Mouse (Mus musculus): ENCODE measurements around the gene Hist1h1d. TPM values are rescaled to one million over a fixed set of nuclear protein-coding genes. Genes with fewer than 3 reads are reported as not detected.

Hist1h1d gene
- polyA plus RNA-seq (2015; fragmentation: Nextera tagmentation; extraction: Ambion mirVana), result 0.14 and 0.15 TPM in 2 replicates

DNA sequence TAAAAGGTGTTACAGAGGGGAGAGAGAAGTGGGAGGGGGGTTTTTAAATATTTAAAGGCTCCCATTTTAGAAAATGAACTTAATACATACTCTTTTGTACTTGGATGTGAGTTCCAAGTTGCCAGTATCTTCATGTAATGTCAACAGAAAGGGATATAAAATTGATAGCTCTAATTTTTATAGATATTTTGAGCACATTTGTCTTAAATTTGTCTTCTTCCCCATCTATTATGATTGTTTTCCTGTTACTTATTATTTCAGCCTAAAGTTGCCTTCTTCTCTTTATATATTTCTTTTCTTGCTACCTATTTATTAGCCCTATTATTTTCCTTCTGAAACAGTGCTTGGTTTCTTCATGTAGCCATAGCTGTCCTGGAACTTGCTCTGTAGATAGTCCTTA is at the start of gene Hist1h1d:
TSS of gene Hist1h1d (plus strand) at position 301 of the 400 bp plus-strand sequence.
- peak within 1 kb of the TSS; percentile 99; the same call in 1 of the 2 replicates for H3K4me2 ChIP-seq
- H3K27ac ChIP-seq, result peak within 1 kb of the TSS; percentile 85; the same call in 1 of the 2 replicates
- no peak within 1 kb of the TSS for H3K4me3 ChIP-seq
- no peaks in the 10 kb centered on the region for H3K36me3 ChIP-seq (replicated peaks)
- ATAC-seq (replicated peaks), result no peak
- no peaks in the 10 kb centered on the region for H3K27me3 ChIP-seq (replicated peaks)
- H3K9ac ChIP-seq, result no peak within 1 kb of the TSS
- H3K9me3 ChIP-seq, result no peaks in the 10 kb centered on the region
- peaks cover 34% of the 10 kb centered on the region for H3K4me1 ChIP-seq

- Histone ChIP-seq H3K4me3 (no peak overlapping the region), H3K9ac (no peak overlapping the region), H3K36me3 (replicated peaks) (no peaks in the 10 kb centered on the region), H3K4me1 (peaks cover 6% of the 10 kb centered on the region), H3K27me3 (replicated peaks) (peaks cover 15% of the 10 kb centered on the region; the same call in 1 of the 2 replicates), H3K27ac (no peak overlapping the region), H3K9me3 (no peaks in the 10 kb centered on the region), H3K4me2 (no peak overlapping the region)
- ATAC-seq (replicated peaks), result no peak
- WGBS, result 1% methylated on average over 9 of the region's 9 CpGs
These were observed 49.3 kb upstream of the Hist1h1d start for GRCm38 (mm10) chr13:23503797-23504196.

- Histone ChIP-seq H3K4me2 (peak overlapping the region; percentile 32), H3K4me1 (peaks cover 6% of the 10 kb centered on the region), H3K27ac (no peak overlapping the region), H3K9me3 (no peaks in the 10 kb centered on the region), H3K4me3 (peak overlapping the region; percentile 1; the same call in 1 of the 2 replicates), H3K27me3 (replicated peaks) (peaks cover 8% of the 10 kb centered on the region; the same call in 1 of the 2 replicates), H3K36me3 (replicated peaks) (no peaks in the 10 kb centered on the region), H3K9ac (no peak overlapping the region)
- WGBS, result 7% methylated on average over 14 of the region's 14 CpGs
- no peak for ATAC-seq (replicated peaks)
These were observed 47.3 kb upstream of the Hist1h1d start for GRCm38 (mm10) chr13:23505662-23506345.

DNA sequence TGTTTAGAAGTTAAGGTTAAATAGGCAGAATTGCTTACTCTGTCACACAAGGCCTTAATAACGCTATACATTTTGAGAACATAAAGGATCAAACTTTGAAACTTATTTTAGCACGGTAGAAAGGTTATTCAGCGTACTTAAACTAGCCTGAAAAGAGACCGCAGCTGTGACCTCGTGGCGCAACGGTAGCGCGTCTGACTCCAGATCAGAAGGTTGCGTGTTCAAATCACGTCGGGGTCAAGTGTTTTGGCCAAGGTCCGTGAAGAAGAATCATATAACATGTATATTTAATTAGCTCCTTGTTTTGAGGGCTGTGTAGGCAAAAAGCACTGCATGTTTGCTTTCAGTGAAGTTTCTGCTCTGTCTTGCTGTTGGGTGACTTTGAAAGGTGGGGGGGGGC is 46.7 kb upstream of the Hist1h1d start:
- ATAC-seq (replicated peaks), result no peak
- peaks cover 8% of the 10 kb centered on the region; the same call in 1 of the 2 replicates for H3K27me3 ChIP-seq (replicated peaks)
- H3K9me3 ChIP-seq, result no peaks in the 10 kb centered on the region
- WGBS, result 7% methylated on average over 13 of the region's 13 CpGs
- H3K4me1 ChIP-seq, result peaks cover 6% of the 10 kb centered on the region
- H3K36me3 ChIP-seq (replicated peaks), result no peaks in the 10 kb centered on the region
- no peak overlapping the region for H3K27ac ChIP-seq
- H3K9ac ChIP-seq, result no peak overlapping the region
- peak overlapping the region; percentile 32; the same call in 1 of the 2 replicates for H3K4me2 ChIP-seq
- H3K4me3 ChIP-seq, result no peak overlapping the region

- WGBS, result 20% methylated on average over 14 of the region's 14 CpGs
- no peak for ATAC-seq (replicated peaks)
- Histone ChIP-seq H3K9me3 (no peaks in the 10 kb centered on the region), H3K4me1 (peaks cover 6% of the 10 kb centered on the region), H3K9ac (no peak overlapping the region), H3K4me2 (0 out of 2 replicates have a peak overlapping the region, but pooled peaks have one; percentile 32), H3K36me3 (replicated peaks) (no peaks in the 10 kb centered on the region), H3K27me3 (replicated peaks) (peaks cover 8% of the 10 kb centered on the region; the same call in 1 of the 2 replicates), H3K27ac (no peak overlapping the region), H3K4me3 (no peak overlapping the region)
These were observed 46.1 kb upstream of the Hist1h1d start for GRCm38 (mm10) chr13:23506819-23507515.

DNA sequence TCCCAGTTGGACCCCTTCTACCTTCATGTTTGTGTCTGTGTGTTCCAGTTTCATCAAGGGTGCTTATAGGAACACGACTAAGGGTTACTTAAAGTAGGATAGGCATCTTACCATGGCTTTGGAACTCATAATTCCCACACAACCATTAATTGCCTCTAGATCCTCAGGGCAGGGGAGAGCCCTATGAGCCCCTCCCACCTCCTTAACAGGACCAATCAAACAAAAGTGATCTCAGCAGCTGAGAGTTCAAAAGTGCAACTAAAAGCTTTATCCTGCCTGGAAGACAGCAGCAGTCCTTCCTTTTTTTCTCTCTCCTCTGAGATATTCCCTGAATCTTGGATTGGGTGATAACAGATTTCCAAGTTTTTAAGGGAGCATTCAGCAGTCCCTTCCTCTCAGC is 42.9 kb upstream of the Hist1h1d start:
- no peak for ATAC-seq (replicated peaks)
- Histone ChIP-seq H3K9ac (no peak overlapping the region), H3K9me3 (no peaks in the 10 kb centered on the region), H3K4me2 (no peak overlapping the region), H3K36me3 (replicated peaks) (no peaks in the 10 kb centered on the region), H3K27me3 (replicated peaks) (peaks cover 8% of the 10 kb centered on the region; the same call in 1 of the 2 replicates), H3K4me3 (no peak overlapping the region), H3K27ac (no peak overlapping the region), H3K4me1 (peaks cover 6% of the 10 kb centered on the region; the same call in 1 of the 2 replicates)
- 61% methylated on average over 1 of the region's 1 CpGs for WGBS

DNA sequence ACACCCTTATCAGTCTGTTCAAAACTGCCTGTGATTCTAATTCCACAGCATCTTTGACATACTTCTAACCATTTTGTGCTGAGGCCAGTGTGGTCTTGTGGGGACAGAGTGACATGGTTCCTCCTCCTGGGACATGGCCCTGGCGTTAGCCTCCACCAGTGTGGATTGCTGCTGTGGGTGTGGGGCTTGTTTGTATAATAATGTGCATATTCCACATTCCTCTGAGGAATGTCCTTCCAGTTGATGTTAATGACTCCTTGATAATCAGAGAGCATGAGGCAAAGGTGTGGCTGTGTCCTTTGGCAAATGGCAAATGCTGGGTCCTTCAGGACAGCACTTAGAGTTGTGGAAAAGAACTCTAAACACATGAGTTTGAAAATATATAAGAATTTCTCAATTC is 39.5 kb upstream of the Hist1h1d start:
- Histone ChIP-seq H3K9me3 (no peaks in the 10 kb centered on the region), H3K36me3 (replicated peaks) (no peaks in the 10 kb centered on the region), H3K4me2 (no peak overlapping the region), H3K9ac (no peak overlapping the region), H3K4me1 (peaks cover 7% of the 10 kb centered on the region; the same call in 1 of the 2 replicates), H3K27ac (no peak overlapping the region), H3K4me3 (no peak overlapping the region), H3K27me3 (replicated peaks) (no peaks in the 10 kb centered on the region)
- WGBS, result 93% methylated on average over 1 of the region's 1 CpGs
- ATAC-seq (replicated peaks), result no peak

DNA sequence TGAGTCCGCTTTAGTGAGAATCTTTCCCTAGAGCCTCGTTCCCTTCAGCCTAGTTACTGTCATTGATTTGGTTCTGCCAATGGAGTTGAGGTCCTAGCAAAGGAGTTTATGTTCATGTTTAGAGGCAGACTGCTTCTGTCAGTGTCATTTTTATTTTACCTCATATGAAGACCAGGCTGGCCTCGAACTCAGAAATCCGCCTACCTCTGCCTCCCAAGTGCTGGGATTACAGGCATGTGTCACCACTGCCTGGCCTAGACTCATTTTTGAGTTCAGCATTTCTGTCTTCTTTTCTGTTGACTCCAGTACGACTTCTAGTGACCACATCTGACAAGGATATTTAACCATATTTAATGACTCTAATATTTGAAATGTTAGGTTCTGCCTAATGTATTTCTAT is 37.8 kb upstream of the Hist1h1d start:
- Histone ChIP-seq H3K9ac (no peak overlapping the region), H3K36me3 (replicated peaks) (no peaks in the 10 kb centered on the region), H3K4me3 (no peak overlapping the region), H3K9me3 (no peaks in the 10 kb centered on the region), H3K27ac (no peak overlapping the region), H3K27me3 (replicated peaks) (no peaks in the 10 kb centered on the region), H3K4me2 (no peak overlapping the region), H3K4me1 (peaks cover 11% of the 10 kb centered on the region; the same call in 1 of the 2 replicates)
- WGBS, result 70% methylated on average over 5 of the region's 5 CpGs
- ATAC-seq (replicated peaks), result no peak

DNA sequence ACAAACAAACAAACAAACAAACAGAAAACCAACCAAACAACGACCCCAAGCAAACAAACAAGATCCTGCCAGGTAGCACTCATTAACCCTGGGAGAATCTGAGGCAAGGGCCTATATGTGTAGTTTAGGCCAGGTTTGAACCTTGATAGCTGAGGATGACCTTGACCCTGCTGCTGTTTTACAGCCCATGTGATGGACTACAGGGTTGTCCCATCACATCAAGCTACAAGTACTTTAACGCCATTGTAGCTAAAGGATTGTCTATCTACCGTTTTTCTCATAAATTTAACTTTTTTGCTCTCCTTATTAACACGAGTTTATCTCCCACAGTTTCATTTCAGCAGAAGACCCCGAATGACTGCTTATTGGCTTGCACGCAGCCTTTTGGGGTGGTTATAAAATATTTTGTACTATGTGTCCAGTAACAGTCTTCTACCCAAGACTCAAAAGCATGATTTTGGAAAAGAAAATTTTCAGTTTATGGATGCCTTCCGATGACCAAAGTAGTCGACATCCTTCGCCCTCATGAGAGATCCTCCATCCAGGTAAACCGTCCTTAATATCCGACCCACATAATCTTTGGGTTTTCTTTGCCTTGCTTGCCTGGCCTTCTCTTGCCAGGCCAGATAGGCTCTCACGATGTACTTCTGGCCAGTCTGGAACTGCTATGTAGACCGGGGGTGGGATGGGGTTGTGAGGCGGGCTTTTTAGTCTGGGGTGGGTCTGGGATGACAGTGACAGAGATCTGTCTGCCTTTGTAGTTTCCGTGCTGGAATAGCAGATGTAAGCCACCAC is 37.0 kb upstream of the Hist1h1d start:
- 55% methylated on average over 15 of the region's 15 CpGs for WGBS
- H3K9ac ChIP-seq, result 0 out of 2 replicates have a peak overlapping the region, but pooled peaks have one; percentile 33
- H3K27me3 ChIP-seq (replicated peaks), result no peaks in the 10 kb centered on the region
- no peaks in the 10 kb centered on the region for H3K9me3 ChIP-seq
- H3K4me1 ChIP-seq, result peaks cover 11% of the 10 kb centered on the region; the same call in 1 of the 2 replicates
- H3K4me2 ChIP-seq, result peak overlapping the region; percentile 67
- peak overlapping the region; percentile 42 for H3K4me3 ChIP-seq
- H3K27ac ChIP-seq, result no peak overlapping the region
- ATAC-seq (replicated peaks), result no peak
- no peaks in the 10 kb centered on the region for H3K36me3 ChIP-seq (replicated peaks)

DNA sequence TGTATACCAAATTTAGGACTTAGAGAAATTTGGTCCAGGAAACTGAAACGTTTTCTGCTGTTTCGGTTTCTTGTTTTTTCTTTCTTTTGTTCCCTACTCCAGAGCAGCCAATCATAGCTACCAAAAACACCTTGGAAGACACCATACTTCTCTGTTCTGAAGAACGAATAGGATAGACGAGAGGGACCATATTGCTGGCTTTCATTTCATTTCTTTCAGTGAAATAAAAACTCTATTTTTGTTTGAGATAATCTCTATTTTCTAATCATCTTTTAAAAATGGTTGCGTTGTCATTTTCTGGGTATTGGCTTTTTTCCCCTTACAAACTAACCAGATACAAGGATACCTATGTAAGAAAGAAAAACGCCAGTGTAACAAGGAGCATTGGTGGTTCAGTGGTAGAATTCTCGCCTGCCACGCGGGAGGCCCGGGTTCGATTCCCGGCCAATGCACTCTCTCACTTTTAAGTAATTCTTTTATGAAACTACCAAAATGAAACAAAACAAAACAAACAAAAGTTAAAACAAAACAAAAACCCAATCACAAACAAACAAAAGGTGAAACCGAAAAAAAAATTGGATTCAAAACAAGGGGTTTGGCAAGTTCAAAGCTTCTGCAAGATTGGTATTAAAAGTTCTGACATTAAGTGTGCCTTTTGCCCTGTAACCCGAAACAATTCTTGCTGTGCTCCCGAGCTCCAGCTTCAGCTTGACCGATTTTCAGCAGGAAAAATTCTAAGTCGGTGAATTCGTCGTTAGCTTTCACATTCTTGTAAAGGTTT is 36.0 kb upstream of the Hist1h1d start:
- no peaks in the 10 kb centered on the region for H3K9me3 ChIP-seq
- H3K9ac ChIP-seq, result no peak overlapping the region
- under 1% methylated on average over 19 of the region's 19 CpGs for WGBS
- H3K36me3 ChIP-seq (replicated peaks), result no peaks in the 10 kb centered on the region
- H3K27ac ChIP-seq, result peak overlapping the region; percentile 50; the same call in 1 of the 2 replicates
- H3K27me3 ChIP-seq (replicated peaks), result no peaks in the 10 kb centered on the region
- peak overlapping the region; percentile 42 for H3K4me3 ChIP-seq
- H3K4me2 ChIP-seq, result peak overlapping the region; percentile 67
- ATAC-seq (replicated peaks), result peak; percentile 77
- peaks cover 11% of the 10 kb centered on the region; the same call in 1 of the 2 replicates for H3K4me1 ChIP-seq

DNA sequence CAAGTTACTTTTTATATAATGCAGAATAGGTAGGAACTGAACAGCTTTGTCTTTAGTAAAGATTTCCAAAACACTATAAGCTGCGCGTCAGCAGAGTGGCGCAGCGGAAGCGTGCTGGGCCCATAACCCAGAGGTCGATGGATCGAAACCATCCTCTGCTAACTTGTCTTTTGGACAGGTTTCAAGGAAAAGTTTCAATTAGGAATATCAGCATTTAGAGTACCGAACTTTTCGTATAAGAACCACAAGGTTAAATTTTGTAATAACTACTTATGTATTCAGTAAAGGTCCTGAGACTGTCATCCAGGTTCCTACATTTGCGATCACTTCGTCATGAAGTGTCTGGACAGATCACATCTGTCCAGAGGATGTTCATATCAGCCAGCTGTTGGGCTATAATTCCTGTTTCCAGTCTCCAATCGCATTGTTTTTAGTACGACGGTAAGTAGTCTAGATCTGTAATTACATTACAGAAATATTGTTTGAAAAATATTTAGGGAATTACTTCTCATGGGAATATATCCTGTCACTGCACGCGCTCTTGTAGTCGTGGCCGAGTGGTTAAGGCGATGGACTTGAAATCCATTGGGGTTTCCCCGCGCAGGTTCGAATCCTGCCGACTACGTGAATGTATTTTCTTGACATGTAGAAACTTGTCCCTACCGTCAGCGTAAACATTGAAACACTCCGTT is 35.3 kb upstream of the Hist1h1d start:
- H3K4me2 ChIP-seq, result peak overlapping the region; percentile 67
- peak overlapping the region; percentile 42 for H3K4me3 ChIP-seq
- no peaks in the 10 kb centered on the region for H3K27me3 ChIP-seq (replicated peaks)
- no peak overlapping the region for H3K9ac ChIP-seq
- peak overlapping the region; percentile 13; the same call in 1 of the 2 replicates for H3K27ac ChIP-seq
- under 1% methylated on average over 27 of the region's 27 CpGs for WGBS
- no peaks in the 10 kb centered on the region for H3K36me3 ChIP-seq (replicated peaks)
- no peaks in the 10 kb centered on the region for H3K9me3 ChIP-seq
- H3K4me1 ChIP-seq, result peaks cover 11% of the 10 kb centered on the region; the same call in 1 of the 2 replicates
- ATAC-seq (replicated peaks), result peak; percentile 91

Measured in midbrain, embryonic 15.5 days (tissue).